ENCODE assay signal across 15 mouse cellular contexts in the genomic region with DNA sequence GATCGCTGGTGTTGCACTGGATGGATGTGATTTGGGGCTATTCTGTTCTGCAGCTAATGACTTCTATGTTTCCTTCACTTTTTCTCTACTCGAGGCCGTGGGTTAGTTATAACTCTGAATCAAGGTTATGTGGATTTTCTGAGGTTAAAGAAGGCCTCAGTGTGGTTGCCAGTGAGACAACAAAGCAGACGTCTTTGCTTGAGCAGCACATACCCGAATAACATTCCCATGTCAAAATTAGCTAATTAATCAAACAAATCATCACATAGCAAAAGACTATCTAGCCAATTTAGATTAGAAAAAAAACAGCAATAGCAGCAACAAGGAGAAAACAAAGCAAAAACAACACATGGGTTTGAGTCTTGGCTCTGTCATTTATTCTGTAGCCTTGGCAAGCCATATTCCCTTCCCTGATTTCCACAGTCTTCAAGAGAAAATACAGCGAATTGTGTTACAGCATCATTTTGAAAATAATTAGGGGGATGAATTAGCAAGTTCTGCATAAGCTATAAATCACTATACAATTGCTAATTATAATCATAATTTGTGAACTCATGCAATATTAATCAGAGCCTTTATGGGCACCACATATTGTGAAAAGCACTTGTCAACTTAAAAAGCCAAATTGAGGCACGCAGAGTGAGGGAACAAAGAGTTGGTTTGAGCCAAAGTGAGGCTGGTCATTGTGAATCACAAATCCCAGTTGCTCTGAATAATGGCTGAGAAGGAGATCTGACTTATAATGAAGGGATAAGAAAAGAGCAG.
DNase-seq lines count a peak whose midpoint lies in the region; ATAC-seq and TF ChIP-seq lines count a peak whose summit lies in the region.
"Had no signal": no experiment of that assay in that cellular context is flagged by ENCODE, and none has a peak within 500 bp of the region (broad histone marks: within the 10 kb centered on the region; RNA-seq: fewer than 3 reads in every experiment).

No protein-coding gene starts in this region.

- peak; percentile 10 for DNase-seq in lung, postnatal 10 days
- no peak for DNase-seq in lung, postnatal 0 days (ENCODE audit: low spot score)
- DNase-seq in lung, postnatal 36 days: peak; percentile 30
- DNase-seq in layer of hippocampus, postnatal 36 days: no peak
- DNase-seq in frontal cortex, postnatal 10 days (ENCODE audit: low spot score in 2 of 2): no peak
- DNase-seq: B cell, adult 2 months; cerebellum, adult 8-10 months; heart, adult 18-20 months; heart, postnatal 14 days; kidney, adult 2 months; right cerebral cortex, postnatal 25 days had no signal

- no peak for TF ChIP-seq EP300 in lung, postnatal 0 days (IDR thresholded peaks at IDR 0.05)

- no peaks in the 10 kb centered on the region for H3K4me1 ChIP-seq in lung, postnatal 0 days (ENCODE audit: insufficient read depth, low read depth, low read length)
- H3K4me1 ChIP-seq in forebrain, embryonic 15.5 days: peaks cover 17% of the 10 kb centered on the region
- H3K4me1 ChIP-seq in neural tube, embryonic 13.5 days (replicated peaks): peaks cover 20% of the 10 kb centered on the region
- H3K4me1 ChIP-seq: liver, embryonic 12.5 days had no signal

- no peak overlapping the region for H3K9ac ChIP-seq in lung, postnatal 0 days (replicated peaks; ENCODE audit: low read depth)
- no peak overlapping the region for H3K9ac ChIP-seq in forebrain, embryonic 15.5 days (replicated peaks)
- no peak overlapping the region for H3K9ac ChIP-seq in neural tube, embryonic 13.5 days
- H3K9ac ChIP-seq: liver, embryonic 12.5 days had no signal

- H3K9me3 ChIP-seq in lung, postnatal 0 days (ENCODE audit: low read length): no peaks in the 10 kb centered on the region
- H3K9me3 ChIP-seq in forebrain, embryonic 15.5 days: no peaks in the 10 kb centered on the region
- no peaks in the 10 kb centered on the region for H3K9me3 ChIP-seq in neural tube, embryonic 13.5 days
- H3K9me3 ChIP-seq: liver, embryonic 12.5 days had no signal

- H3K4me2 ChIP-seq in lung, postnatal 0 days (replicated peaks; ENCODE audit: low read depth, low read length): no peak overlapping the region
- no peak overlapping the region for H3K4me2 ChIP-seq in forebrain, embryonic 15.5 days (replicated peaks)
- H3K4me2 ChIP-seq in neural tube, embryonic 13.5 days: no peak overlapping the region
- H3K4me2 ChIP-seq: liver, embryonic 12.5 days had no signal

- no peak overlapping the region for H3K27ac ChIP-seq in lung, postnatal 0 days (ENCODE audit: low read length)
- peak overlapping the region; percentile 51 for H3K27ac ChIP-seq in forebrain, embryonic 15.5 days (replicated peaks)
- 0 out of 2 replicates have a peak overlapping the region, but pooled peaks have one; percentile 28 for H3K27ac ChIP-seq in neural tube, embryonic 13.5 days (replicated peaks)
- H3K27ac ChIP-seq: liver, embryonic 12.5 days had no signal

- H3K36me3 ChIP-seq in lung, postnatal 0 days (ENCODE audit: insufficient read depth, low read length): no peaks in the 10 kb centered on the region
- H3K36me3 ChIP-seq in forebrain, embryonic 15.5 days: no peaks in the 10 kb centered on the region
- no peaks in the 10 kb centered on the region for H3K36me3 ChIP-seq in neural tube, embryonic 13.5 days
- H3K36me3 ChIP-seq: liver, embryonic 12.5 days had no signal

- 57% methylated on average over 7 of the region's 7 CpGs for WGBS in lung, postnatal 0 days
- WGBS in forebrain, embryonic 15.5 days: 11% methylated on average over 7 of the region's 7 CpGs
- 32% methylated on average over 7 of the region's 7 CpGs for WGBS in neural tube, embryonic 13.5 days

- no peaks in the 10 kb centered on the region for H3K27me3 ChIP-seq in lung, postnatal 0 days (replicated peaks; ENCODE audit: insufficient read depth, low read length)
- peaks cover 19% of the 10 kb centered on the region for H3K27me3 ChIP-seq in forebrain, embryonic 15.5 days
- no peaks in the 10 kb centered on the region for H3K27me3 ChIP-seq in neural tube, embryonic 13.5 days
- H3K27me3 ChIP-seq: liver, embryonic 12.5 days had no signal

- no peak for TF ChIP-seq CTCF in lung, postnatal 0 days (IDR thresholded peaks at IDR 0.05)

- no peak overlapping the region for H3K4me3 ChIP-seq in lung, postnatal 0 days (ENCODE audit: low read depth, low read length)
- H3K4me3 ChIP-seq in forebrain, embryonic 15.5 days: no peak overlapping the region
- H3K4me3 ChIP-seq in neural tube, embryonic 13.5 days: no peak overlapping the region
- H3K4me3 ChIP-seq: liver, embryonic 12.5 days had no signal

- no peak for ATAC-seq in lung, postnatal 0 days
- ATAC-seq in forebrain, embryonic 15.5 days (replicated peaks): peak; percentile 94
- peak; percentile 42; the same call in 1 of the 2 replicates for ATAC-seq in neural tube, embryonic 13.5 days (ENCODE audit: low read depth)
- no peak for ATAC-seq in erythroblast, adult 5-6 weeks (replicated peaks; ENCODE audit: low FRiP score, poor library complexity, severe bottlenecking)
- ATAC-seq: liver, embryonic 12.5 days had no signal

Comparison
In these comparisons a context has a peak if more than half of its experiments do, and no peak if none do; other contexts are left out.
1. DNase-seq: peak in lung, postnatal 10 days (single experiment) and lung, postnatal 36 days (single experiment); none in lung, postnatal 0 days (single experiment), layer of hippocampus, postnatal 36 days (0 of 2) and frontal cortex, postnatal 10 days (0 of 2).
2. ATAC-seq: peak in forebrain, embryonic 15.5 days (single experiment) and neural tube, embryonic 13.5 days (single experiment); none in lung, postnatal 0 days (single experiment) and erythroblast, adult 5-6 weeks (single experiment).